Mouse (Mus musculus) hindbrain, embryonic 15.5 days (tissue): ENCODE data around the gene Crym. TPM values are rescaled to one million over a fixed set of nuclear protein-coding genes. Genes with fewer than 3 reads are reported as not detected.

ENCODE experiments used
- ATAC-seq: fragments of 200-750 bp; cut with Nextera tagmentation; 2 replicates; pipeline ENCODE4 v1.8.0; 2017; ENCODE audit warnings: low read depth, moderate number of reproducible peaks, moderate TSS enrichment; ENCODE audit not compliant: low FRiP score
- H3K27ac ChIP-seq: fragments of 300-500 bp; sonication (generic); replicated peaks from 2 replicates; pipeline ENCODE4 v1.5.1; 2015; ENCODE audit warnings: mild to moderate bottlenecking, inconsistent platforms
- H3K27me3 ChIP-seq: fragments of 300-500 bp; sonication (generic); 2 replicates; pipeline ENCODE4 v1.6.1; 2015; ENCODE audit warnings: control low read depth, inconsistent platforms
- H3K36me3 ChIP-seq: fragments of 300-500 bp; sonication (generic); 2 replicates; pipeline ENCODE4 v1.6.1; 2015; ENCODE audit warnings: control low read depth, inconsistent platforms
- H3K4me1 ChIP-seq: fragments of 300-500 bp; sonication (generic); replicated peaks from 2 replicates; pipeline ENCODE4 v1.6.1; 2015; ENCODE audit warnings: control low read depth, inconsistent platforms
- H3K4me2 ChIP-seq: fragments of 300-500 bp; sonication (generic); 2 replicates; pipeline ENCODE4 v1.6.1; 2015; ENCODE audit warnings: moderate library complexity, mild to moderate bottlenecking, inconsistent platforms
- H3K4me3 ChIP-seq: fragments of 300-500 bp; sonication (generic); 2 replicates; pipeline ENCODE4 v1.5.1; 2015; ENCODE audit warnings: mild to moderate bottlenecking, inconsistent platforms
- H3K9ac ChIP-seq: fragments of 300-500 bp; sonication (generic); 2 replicates; pipeline ENCODE4 v1.6.1; 2015; ENCODE audit warnings: inconsistent platforms
- H3K9me3 ChIP-seq: fragments of 300-500 bp; sonication (generic); 2 replicates; pipeline ENCODE4 v1.6.1; 2016; ENCODE audit warnings: control low read depth, inconsistent platforms
- WGBS: fragments of 180-500 bp; shearing (Covaris S2); methylation state at CpG from one replicate; pipeline ENCODE4 v1.1.7; 2015; 5-methylcytosine and 5-hydroxymethylcytosine counted together
- polyA plus RNA-seq: library from polyadenylated mRNA; unstranded; fragments of >200 nt; fragmentation: Nextera tagmentation; extraction: Ambion mirVana; gene quantifications from 2 replicates; pipeline ENCODE4 v1.2.1, GENCODE M21; 2015

Crym gene
- polyA plus RNA-seq, 1 experiment from 2014 or later = 13.1 TPM

DNA sequence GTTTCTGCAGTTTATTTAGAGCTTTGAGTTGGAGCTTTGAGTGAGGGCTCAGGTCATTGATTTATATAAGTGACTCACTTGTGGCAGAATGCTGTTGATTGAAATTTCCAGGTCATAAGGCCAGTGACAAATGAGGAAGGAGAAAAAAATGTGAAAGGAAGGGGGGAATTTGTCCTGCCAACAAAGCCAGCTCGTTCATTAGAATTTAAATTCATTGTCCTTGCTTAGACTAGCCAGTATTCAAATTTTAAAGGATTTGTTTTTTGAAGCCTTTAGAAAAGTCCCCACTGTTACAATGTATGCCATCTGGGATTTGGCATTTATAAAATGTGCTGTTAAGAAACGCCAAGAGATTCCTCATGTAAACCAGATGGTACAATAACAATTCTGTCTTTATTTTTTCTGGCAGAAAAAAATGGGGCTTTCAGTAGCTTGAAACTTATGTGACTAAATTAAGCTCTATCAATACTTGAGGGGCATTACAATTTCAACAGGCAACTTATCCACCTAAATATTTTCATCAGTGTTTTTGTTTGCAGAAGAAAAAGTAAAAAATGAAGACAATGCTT, 45.0 kb downstream of the Crym start:
- Histone ChIP-seq H3K4me1 (0 out of 2 replicates have a peak, but pooled peaks cover 5% of the 10 kb centered on the region), H3K27me3 (no peaks in the 10 kb centered on the region), H3K9ac (no peak overlapping the region), H3K9me3 (no peaks in the 10 kb centered on the region), H3K4me3 (no peak overlapping the region), H3K4me2 (no peak overlapping the region), H3K27ac (no peak overlapping the region), H3K36me3 (no peaks in the 10 kb centered on the region)
- WGBS = 12% methylated on average over 2 of the region's 2 CpGs
- ATAC-seq = no peak

DNA sequence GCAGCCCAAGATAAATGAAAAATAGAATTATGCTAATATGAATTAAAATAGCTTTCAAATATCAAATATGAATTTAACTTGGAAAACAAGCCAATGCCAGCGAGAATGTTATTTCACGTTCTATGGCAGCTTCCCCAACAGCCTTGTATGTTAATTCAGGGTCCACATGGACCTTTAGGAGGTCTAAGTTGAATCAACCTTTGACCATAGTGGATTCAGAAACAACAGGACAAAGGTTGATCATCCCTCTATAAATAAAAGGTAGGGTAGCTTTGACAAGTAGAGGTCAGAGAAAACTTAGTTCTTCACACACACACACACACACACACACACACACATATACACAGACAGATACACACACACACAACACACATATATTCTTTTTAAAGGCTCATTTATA, 51.0 kb downstream of the Crym start:
- no peak overlapping the region for H3K4me2 ChIP-seq
- no peak overlapping the region for H3K9ac ChIP-seq
- H3K27ac ChIP-seq = no peak overlapping the region
- no peak for ATAC-seq
- H3K27me3 ChIP-seq = no peaks in the 10 kb centered on the region
- H3K9me3 ChIP-seq = no peaks in the 10 kb centered on the region
- no peak overlapping the region for H3K4me3 ChIP-seq
- no peaks in the 10 kb centered on the region for H3K36me3 ChIP-seq
- 83% methylated on average over 2 of the region's 2 CpGs for WGBS
- H3K4me1 ChIP-seq = no peaks in the 10 kb centered on the region

DNA sequence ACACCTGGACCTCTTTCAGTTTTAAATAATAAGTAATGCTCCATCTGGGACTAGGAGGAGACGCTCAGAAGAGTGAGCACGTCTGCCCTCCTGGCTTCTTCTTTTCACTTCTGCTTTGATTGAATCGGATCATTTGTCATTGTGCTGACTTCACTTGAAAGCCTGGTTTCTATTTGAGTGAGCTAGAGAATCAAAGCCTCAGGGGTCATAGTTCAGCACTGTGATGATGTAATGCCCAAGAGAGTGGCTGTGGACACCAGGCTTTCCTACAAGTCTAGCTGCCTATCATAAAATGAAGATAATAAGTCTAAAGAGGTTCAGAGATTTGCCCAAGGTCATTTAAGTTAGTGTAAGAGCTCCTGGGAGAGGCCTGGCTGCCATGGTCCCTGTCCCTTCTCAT, 51.7 kb downstream of the Crym start:
- H3K9ac ChIP-seq = no peak overlapping the region
- no peak overlapping the region for H3K27ac ChIP-seq
- H3K4me3 ChIP-seq = no peak overlapping the region
- H3K9me3 ChIP-seq = no peaks in the 10 kb centered on the region
- H3K4me1 ChIP-seq = no peaks in the 10 kb centered on the region
- WGBS = 15% methylated on average over 3 of the region's 3 CpGs
- H3K27me3 ChIP-seq = no peaks in the 10 kb centered on the region
- no peak overlapping the region for H3K4me2 ChIP-seq
- no peak for ATAC-seq
- H3K36me3 ChIP-seq = no peaks in the 10 kb centered on the region

GRCm38 (mm10) chr7:120145191-120145590, 56.7 kb downstream of the Crym start, which contains the start of gene Zp2:
TSS of gene Zp2 (minus strand) at chr7:120145291.
- Histone ChIP-seq H3K9me3 (no peaks in the 10 kb centered on the region), H3K36me3 (no peaks in the 10 kb centered on the region), H3K4me1 (no peaks in the 10 kb centered on the region), H3K9ac (no peak within 1 kb of the TSS), H3K27me3 (no peaks in the 10 kb centered on the region), H3K4me3 (no peak within 1 kb of the TSS), H3K4me2 (no peak within 1 kb of the TSS), H3K27ac (no peak within 1 kb of the TSS)
- no peak for ATAC-seq
- 77% methylated on average over 9 of the region's 9 CpGs for WGBS

DNA sequence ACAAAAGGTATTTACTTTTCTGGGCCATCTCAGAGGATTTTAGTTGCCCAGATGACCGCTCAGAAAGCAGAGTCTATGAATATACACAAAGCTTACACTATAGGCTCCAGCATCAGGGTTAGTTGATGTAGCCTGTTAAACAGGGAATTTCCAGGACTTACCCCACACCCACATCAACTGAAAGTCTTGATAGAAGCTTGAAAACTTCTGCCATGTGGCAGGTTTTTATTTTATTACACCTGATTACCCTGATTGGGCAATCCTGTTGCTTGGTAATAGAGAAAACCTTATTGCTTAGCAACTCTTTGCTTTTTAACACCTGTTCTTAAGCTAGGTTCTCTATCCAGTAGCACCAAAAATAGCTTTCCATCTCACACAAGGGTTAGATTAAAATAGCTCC, 59.2 kb downstream of the Crym start:
- Histone ChIP-seq H3K4me2 (no peak overlapping the region), H3K27ac (no peak overlapping the region), H3K9ac (no peak overlapping the region), H3K36me3 (no peaks in the 10 kb centered on the region), H3K4me1 (no peaks in the 10 kb centered on the region), H3K27me3 (no peaks in the 10 kb centered on the region), H3K4me3 (no peak overlapping the region), H3K9me3 (no peaks in the 10 kb centered on the region)
- ATAC-seq = no peak
- 81% methylated on average over 1 of the region's 1 CpGs for WGBS

Other genes with a start within 250 kb of the Crym start
- gene Dnah3, start 106.8 kb downstream of the Crym start, polyA plus RNA-seq = 0.03 TPM in 1 of 2 replicates, not detected in the other
- gene Tmem159, start 99.8 kb downstream of the Crym start, polyA plus RNA-seq = 14.0 and 16.2 TPM in 2 replicates
- gene Zp2, start 56.8 kb downstream of the Crym start, polyA plus RNA-seq = not detected in 2 replicates
- not detected in 2 replicates for gene Anks4b, start 28.3 kb downstream of the Crym start, polyA plus RNA-seq
- not detected in 2 replicates for gene Abca14, start 1.9 kb upstream of the Crym start, polyA plus RNA-seq
- gene Abca15, start 126.6 kb upstream of the Crym start, polyA plus RNA-seq = not detected in 2 replicates
- not detected in 2 replicates for gene Abca16, start 207.5 kb upstream of the Crym start, polyA plus RNA-seq